Mouse (Mus musculus) adrenal gland, postnatal 10 days (tissue): ENCODE measurements around the gene Mlec. TPM values are rescaled to one million over a fixed set of nuclear protein-coding genes. Genes with fewer than 3 reads are reported as not detected.
A peak's percentile ranks its signal among the peaks of the same experiment; 100 is the strongest.
"Not testable (repeated sequence)": the region's sequence is repeated elsewhere in the genome, so short reads cannot be mapped to it uniquely, and the experiment has no call there.

Source experiments
- DNase-seq: peaks from one replicate; pipeline ENCODE4 v3.0.0; 2021; ENCODE audit warnings: mixed read lengths
- total RNA-seq, 2 experiments: library from RNA; stranded (reverse); gene quantifications; 2 replicates each; pipeline ENCODE4 v1.2.3; 2021

The Mlec gene
- total RNA-seq, 2 experiments from 2014 or later, result 160 to 163 TPM

GRCm38 (mm10) chr5:115152132-115152956 lies 5.6 kb downstream of the Mlec start:
- DNase-seq, result no peak

GRCm38 (mm10) chr5:115151457-115151856 lies 6.5 kb downstream of the Mlec start:
- no peak for DNase-seq

- no peak for DNase-seq
Measured at GRCm38 (mm10) chr5:115150991-115151390, 7.0 kb downstream of the Mlec start.

GRCm38 (mm10) chr5:115149675-115150459 lies 8.1 kb downstream of the Mlec start:
- no peak for DNase-seq

- DNase-seq, result not testable (repeated sequence)
Measured at GRCm38 (mm10) chr5:115148872-115149271, 9.1 kb downstream of the Mlec start.

GRCm38 (mm10) chr5:115148378-115148777 lies 9.6 kb downstream of the Mlec start:
- no peak for DNase-seq

GRCm38 (mm10) chr5:115147388-115147787 lies 10.6 kb downstream of the Mlec start:
- DNase-seq, result no peak

GRCm38 (mm10) chr5:115146747-115147130 lies 11.2 kb downstream of the Mlec start:
- no peak for DNase-seq

- DNase-seq, result no peak
Measured at GRCm38 (mm10) chr5:115145976-115146746, 11.8 kb downstream of the Mlec start.

- no peak for DNase-seq
Measured at GRCm38 (mm10) chr5:115145253-115145968, 12.6 kb downstream of the Mlec start.

GRCm38 (mm10) chr5:115144471-115144870 lies 13.5 kb downstream of the Mlec start:
- no peak for DNase-seq

- no peak for DNase-seq
Measured at GRCm38 (mm10) chr5:115143552-115143951, 14.4 kb downstream of the Mlec start.

GRCm38 (mm10) chr5:115142166-115142697 lies 15.7 kb downstream of the Mlec start:
- DNase-seq, result no peak

- no peak for DNase-seq
Measured at GRCm38 (mm10) chr5:115140726-115141125, 17.3 kb downstream of the Mlec start.

GRCm38 (mm10) chr5:115139124-115139523 lies 18.9 kb downstream of the Mlec start:
- no peak for DNase-seq

GRCm38 (mm10) chr5:115134234-115135165 lies 23.5 kb downstream of the Mlec start, which contains the start of gene Unc119b:
Gene Unc119b (minus strand): TSS chr5:115134975.
- DNase-seq, result peak; percentile 95

GRCm38 (mm10) chr5:115133358-115134066 lies 24.5 kb downstream of the Mlec start:
- DNase-seq, result no peak

- no peak for DNase-seq
Measured at GRCm38 (mm10) chr5:115132465-115132864, 25.5 kb downstream of the Mlec start.

- DNase-seq, result no peak
Measured at GRCm38 (mm10) chr5:115129328-115129727, 28.7 kb downstream of the Mlec start.
